Mouse (Mus musculus) liver, adult 2 months (tissue): ENCODE data around the gene Rcc2. TPM values are rescaled to one million over a fixed set of nuclear protein-coding genes. Genes with fewer than 3 reads are reported as not detected.

Experiments
- DNase-seq: peaks from one replicate; pipeline ENCODE4 v3.0.0-alpha.2; 2011; ENCODE audit warnings: low read depth, low spot score; ENCODE audit errors: extremely low read depth
- H3K27ac ChIP-seq: fragments of 200-500 bp; replicated peaks from 2 replicates; pipeline ENCODE4 v1.5.1; 2012; ENCODE audit warnings: low read depth, mild to moderate bottlenecking, control low read depth, inconsistent platforms, low read length; ENCODE audit not compliant: insufficient read depth
- H3K27me3 ChIP-seq: fragments of 200-500 bp; 2 replicates; pipeline ENCODE4 v1.6.1; 2012; ENCODE audit warnings: mild to moderate bottlenecking, moderate library complexity, low read length, inconsistent platforms; ENCODE audit not compliant: control insufficient read depth, insufficient read depth
- H3K36me3 ChIP-seq: fragments of 200-500 bp; 2 replicates; pipeline ENCODE4 v1.6.1; 2012; ENCODE audit warnings: low read length, inconsistent platforms; ENCODE audit not compliant: control insufficient read depth, insufficient read depth
- H3K4me1 ChIP-seq: fragments of 200-500 bp; 2 replicates; pipeline ENCODE4 v1.6.1; 2011; ENCODE audit warnings: low read length; ENCODE audit not compliant: control insufficient read depth, insufficient read depth
- H3K4me3 ChIP-seq: fragments of 200-500 bp; 2 replicates; pipeline ENCODE4 v1.5.1; 2011; ENCODE audit warnings: low read depth, mild to moderate bottlenecking, control low read depth, low read length, moderate library complexity; ENCODE audit not compliant: insufficient read depth
- H3K79me2 ChIP-seq: fragments of 200-500 bp; 2 replicates; pipeline ENCODE4 v1.6.1; 2012; ENCODE audit warnings: inconsistent platforms, mild to moderate bottlenecking, low read length, moderate library complexity; ENCODE audit not compliant: control insufficient read depth, insufficient read depth
- H3K9ac ChIP-seq: fragments of 200-500 bp; 2 replicates; pipeline ENCODE4 v1.6.1; 2012; ENCODE audit warnings: low read depth, mild to moderate bottlenecking, control low read depth, inconsistent platforms, low read length
- CTCF ChIP-seq: fragments of 200-500 bp; IDR thresholded peaks from 2 replicates; pipeline ENCODE4 v1.5.1; 2011; ENCODE audit warnings: low read depth, low read length, control low read depth
- POLR2A ChIP-seq: fragments of 200-500 bp; IDR thresholded peaks from 2 replicates; pipeline ENCODE4 v1.6.1; 2011; ENCODE audit warnings: low read length, control low read depth; ENCODE audit not compliant: insufficient read depth; ENCODE audit errors: extremely low read depth
- WGBS: fragments of 180-500 bp; shearing (Covaris S2); methylation state at CpG from one replicate; pipeline ENCODE4 v1.1.7; 2018; 5-methylcytosine and 5-hydroxymethylcytosine counted together
- polyA plus RNA-seq: library from polyadenylated mRNA; depleted of rRNA; stranded (reverse); fragments of >200 nt; gene quantifications from 2 replicates; pipeline ENCODE4 v1.2.3, GENCODE M21; 2012
- total RNA-seq: library from RNA; depleted of rRNA; stranded (reverse); fragments of >200 nt; gene quantifications from 2 replicates; pipeline ENCODE4 v1.2.3, GENCODE M21; 2014

Rcc2 gene
- total and polyA plus RNA-seq, 2 experiments: 5.3 to 16.3 TPM

- Histone ChIP-seq H3K4me1 (peaks cover 17% of the 10 kb centered on the region), H3K4me3 (no peak overlapping the region), H3K9ac (no peak overlapping the region), H3K36me3 (no peaks in the 10 kb centered on the region; the same call in 1 of the 2 replicates), H3K27ac (no peak overlapping the region), H3K79me2 (peaks cover 2% of the 10 kb centered on the region; the same call in 1 of the 2 replicates), H3K27me3 (no peaks in the 10 kb centered on the region)
- no peak for TF ChIP-seq CTCF
- TF ChIP-seq POLR2A: no peak
- WGBS: 97% methylated on average over 10 of the region's 10 CpGs
- no peak for DNase-seq
Observed at GRCm38 (mm10) chr4:140709617-140710016, 9.3 kb downstream of the Rcc2 start.

GRCm38 (mm10) chr4:140710781-140711180 is 10.4 kb downstream of the Rcc2 start:
- Histone ChIP-seq H3K36me3 (no peaks in the 10 kb centered on the region; the same call in 1 of the 2 replicates), H3K27me3 (no peaks in the 10 kb centered on the region), H3K4me1 (peaks cover 17% of the 10 kb centered on the region), H3K9ac (no peak overlapping the region), H3K79me2 (no peaks in the 10 kb centered on the region), H3K4me3 (no peak overlapping the region), H3K27ac (no peak overlapping the region)
- no peak for TF ChIP-seq CTCF
- TF ChIP-seq POLR2A: no peak
- 92% methylated on average over 10 of the region's 10 CpGs for WGBS
- DNase-seq: no peak

- H3K27me3 ChIP-seq: no peaks in the 10 kb centered on the region
- no peak overlapping the region for H3K4me3 ChIP-seq
- H3K27ac ChIP-seq: no peak overlapping the region
- H3K4me1 ChIP-seq: peaks cover 17% of the 10 kb centered on the region
- H3K79me2 ChIP-seq: no peaks in the 10 kb centered on the region
- no peak overlapping the region for H3K9ac ChIP-seq
- WGBS: 87% methylated on average over 5 of the region's 5 CpGs
- TF ChIP-seq CTCF (no peak), POLR2A (no peak)
- no peak for DNase-seq
- H3K36me3 ChIP-seq: peaks cover 2% of the 10 kb centered on the region; the same call in 1 of the 2 replicates
Observed at GRCm38 (mm10) chr4:140711360-140711759, 11.0 kb downstream of the Rcc2 start.

GRCm38 (mm10) chr4:140713480-140714365 is 13.4 kb downstream of the Rcc2 start:
- TF ChIP-seq POLR2A (no peak), CTCF (peak; percentile 99)
- Histone ChIP-seq H3K4me3 (no peak overlapping the region), H3K9ac (no peak overlapping the region), H3K79me2 (no peaks in the 10 kb centered on the region), H3K4me1 (peaks cover 5% of the 10 kb centered on the region), H3K27ac (no peak overlapping the region; the same call in 1 of the 2 replicates), H3K27me3 (no peaks in the 10 kb centered on the region), H3K36me3 (peaks cover 6% of the 10 kb centered on the region; the same call in 1 of the 2 replicates)
- peak; percentile 68 for DNase-seq
- WGBS: 35% methylated on average over 29 of the region's 29 CpGs

GRCm38 (mm10) chr4:140714586-140714985 is 14.2 kb downstream of the Rcc2 start:
- Histone ChIP-seq H3K9ac (no peak overlapping the region), H3K27me3 (no peaks in the 10 kb centered on the region), H3K27ac (peak overlapping the region; percentile 26), H3K36me3 (peaks cover 8% of the 10 kb centered on the region; the same call in 1 of the 2 replicates), H3K4me1 (peaks cover 4% of the 10 kb centered on the region), H3K4me3 (no peak overlapping the region), H3K79me2 (no peaks in the 10 kb centered on the region)
- peak; percentile 68 for DNase-seq
- TF ChIP-seq CTCF (no peak), POLR2A (no peak)
- 42% methylated on average over 5 of the region's 5 CpGs for WGBS

- Histone ChIP-seq H3K36me3 (peaks cover 21% of the 10 kb centered on the region; the same call in 1 of the 2 replicates), H3K4me3 (no peak overlapping the region)
- 93% methylated on average over 11 of the region's 11 CpGs for WGBS
Observed at GRCm38 (mm10) chr4:140716994-140717393, 16.7 kb downstream of the Rcc2 start.

More at GRCm38 (mm10) chr4:140716994-140717393, 16.7 kb downstream of the Rcc2 start:
- TF ChIP-seq POLR2A: no peak
- TF ChIP-seq CTCF: no peak
- peaks cover 4% of the 10 kb centered on the region for H3K4me1 ChIP-seq
- H3K27me3 ChIP-seq: no peaks in the 10 kb centered on the region
- no peak overlapping the region for H3K9ac ChIP-seq
- no peak for DNase-seq
- H3K27ac ChIP-seq: no peak overlapping the region
- no peaks in the 10 kb centered on the region for H3K79me2 ChIP-seq
